Mouse (Mus musculus) adrenal gland (tissue): ENCODE data around the gene Neu4.
"Not testable (repeated sequence)": the region's sequence is repeated elsewhere in the genome, so short reads cannot be mapped to it uniquely, and the experiment has no call there.

ENCODE experiments used
- intact Hi-C: fragments of 180-260 bp; cut with DNase I; formaldehyde crosslinking; loops from one replicate; pipeline ENCODE4 v1.15.1; 2025
- long read RNA-seq, 2 experiments: library from polyadenylated mRNA; unstranded; transcript quantifications; one replicate each; pipeline ENCODE4 v2.0.0; 2020; ENCODE audit warnings: borderline replicate concordance in 1 of 2; ENCODE audit not compliant: insufficient replicate concordance in 1 of 2

The Neu4 gene
- long read RNA-seq, experiment 1: 0 reads
- long read RNA-seq, experiment 2: 0 reads

DNA sequence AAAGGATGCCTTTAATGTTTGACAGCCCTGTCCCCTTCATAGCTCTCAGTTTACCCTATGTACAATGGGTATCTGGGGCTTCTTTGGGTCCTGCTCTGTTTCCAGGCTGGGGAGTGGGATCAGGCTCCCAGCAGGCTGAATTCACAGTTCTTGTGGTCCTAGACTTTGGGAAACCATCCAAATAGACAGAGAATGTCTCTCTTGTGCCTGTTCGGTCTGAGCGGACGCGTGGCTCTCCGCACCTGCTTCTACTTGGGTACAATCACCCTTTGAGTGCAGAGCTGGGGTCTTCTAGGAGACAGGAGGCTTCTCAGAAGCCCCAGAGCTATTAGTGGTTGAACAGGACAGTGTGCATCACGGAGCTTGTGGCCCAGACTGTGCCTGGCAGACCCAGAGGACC lies at the start of gene Neu4:
TSS of gene Neu4 (plus strand) at position 301 of the 400 bp plus-strand sequence.
- intact Hi-C loops: no loop called here

DNA sequence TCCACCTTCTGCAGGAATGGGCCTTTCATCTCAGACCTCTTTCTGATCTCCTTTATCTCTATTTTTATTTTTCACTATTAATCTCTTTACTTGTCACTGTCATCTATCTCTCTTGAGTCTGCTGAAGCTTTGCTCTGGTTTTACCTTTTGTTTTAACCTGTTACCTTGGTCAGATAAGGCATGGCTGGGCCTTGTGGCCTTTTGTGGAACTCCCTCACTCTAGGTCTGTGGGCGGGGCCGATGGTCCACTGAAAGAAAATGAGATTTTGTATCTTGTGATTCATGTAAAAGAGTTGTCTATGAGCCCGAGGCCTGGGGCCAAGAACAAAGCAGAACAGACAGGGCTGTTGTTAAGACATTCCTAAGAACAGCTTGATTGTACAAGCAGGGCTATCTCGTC lies 49.5 kb upstream of the Neu4 start:
- intact Hi-C loops: not testable (repeated sequence)

- intact Hi-C loops: not testable (repeated sequence)
These were observed 44.5 kb upstream of the Neu4 start for GRCm38 (mm10) chr1:93975764-93976163.

DNA sequence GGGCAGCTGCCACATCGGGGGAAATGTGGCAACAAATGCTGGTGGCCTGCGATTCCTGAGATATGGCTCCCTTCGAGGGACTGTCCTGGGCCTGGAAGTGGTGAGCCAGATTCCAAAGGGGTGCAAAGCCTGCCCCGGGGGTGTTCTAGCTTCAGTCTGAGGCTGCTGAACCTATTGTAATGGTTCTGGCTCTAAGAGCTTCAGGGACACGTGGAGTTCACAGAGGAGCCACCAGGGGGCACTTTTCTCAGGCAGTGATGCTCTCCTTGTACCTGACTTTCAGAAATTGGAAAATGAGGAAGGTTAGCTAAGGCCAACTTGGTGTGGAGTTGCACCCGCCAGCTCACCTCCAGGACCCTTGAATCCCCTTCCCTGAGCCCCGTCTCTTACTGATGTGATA lies 42.0 kb upstream of the Neu4 start:
- intact Hi-C loops: not testable (repeated sequence)

DNA sequence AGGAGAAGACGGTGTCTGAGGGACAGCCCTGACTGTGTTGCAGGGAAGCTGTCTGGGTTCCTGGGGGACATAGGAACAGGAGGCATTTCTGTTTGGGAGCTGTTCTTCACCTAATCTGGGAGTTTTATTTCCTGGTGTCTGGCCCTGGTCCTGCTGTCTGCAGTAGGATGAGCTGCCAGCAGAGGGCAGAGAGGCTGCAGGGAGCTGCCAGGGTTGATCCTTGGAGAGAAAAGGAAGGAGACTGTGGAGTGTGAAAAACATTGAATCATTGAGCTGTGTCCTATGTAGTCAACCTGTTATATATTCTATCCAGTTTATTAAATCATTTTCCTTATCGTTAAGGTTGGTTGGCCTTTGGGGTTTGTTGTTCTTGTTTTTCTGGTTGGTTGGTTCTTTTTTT lies 39.3 kb upstream of the Neu4 start:
- intact Hi-C loops: not testable (repeated sequence)

DNA sequence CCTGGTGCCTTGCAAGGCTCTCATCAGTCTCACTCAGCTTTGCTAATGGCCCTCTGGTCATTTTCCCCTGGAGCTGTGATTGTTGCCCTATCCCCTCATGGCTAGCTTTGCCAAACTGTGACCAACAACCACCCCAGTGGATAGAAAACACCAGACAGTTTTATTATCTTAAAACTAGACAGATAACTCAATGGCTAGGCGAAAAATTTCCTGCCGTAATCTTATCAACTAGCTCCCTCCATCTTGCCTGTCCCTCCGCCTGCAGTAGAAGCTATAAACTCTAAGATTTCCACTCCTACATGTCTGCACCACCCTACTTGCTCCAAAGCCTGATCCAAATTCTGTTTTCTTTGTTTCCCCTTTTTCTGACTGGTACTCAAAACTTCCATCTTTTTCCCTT lies 34.1 kb upstream of the Neu4 start:
- intact Hi-C loops: no loop called here

GRCm38 (mm10) chr1:93988786-93989185 lies 31.5 kb upstream of the Neu4 start:
- intact Hi-C loops: no loop called here

- intact Hi-C loops: not testable (repeated sequence)
These were observed 30.0 kb upstream of the Neu4 start, which contains the start of gene Gal3st2c for GRCm38 (mm10) chr1:93990209-93990608. Gene Gal3st2c, plus strand, starts transcription at chr1:93990509.

DNA sequence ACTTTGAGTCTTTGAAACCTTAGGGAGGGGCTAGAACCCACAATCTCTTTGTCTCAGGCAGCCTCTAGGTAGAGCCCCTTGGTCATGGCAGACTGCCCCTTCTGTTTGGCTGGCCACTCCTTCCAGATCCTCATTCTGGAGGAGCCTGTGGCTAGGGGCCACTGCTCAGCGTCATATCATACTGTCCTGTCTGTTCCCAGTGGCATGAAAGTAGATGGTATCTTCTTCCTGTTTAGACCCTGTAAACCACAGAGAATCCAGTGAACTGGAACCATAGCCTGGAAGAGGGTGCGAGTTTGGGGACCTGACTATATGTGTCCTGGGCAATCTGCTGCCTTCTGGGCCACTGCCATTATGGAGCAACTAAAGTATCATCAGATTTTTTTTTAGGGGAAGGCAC lies 29.2 kb upstream of the Neu4 start:
- intact Hi-C loops: not testable (repeated sequence)

DNA sequence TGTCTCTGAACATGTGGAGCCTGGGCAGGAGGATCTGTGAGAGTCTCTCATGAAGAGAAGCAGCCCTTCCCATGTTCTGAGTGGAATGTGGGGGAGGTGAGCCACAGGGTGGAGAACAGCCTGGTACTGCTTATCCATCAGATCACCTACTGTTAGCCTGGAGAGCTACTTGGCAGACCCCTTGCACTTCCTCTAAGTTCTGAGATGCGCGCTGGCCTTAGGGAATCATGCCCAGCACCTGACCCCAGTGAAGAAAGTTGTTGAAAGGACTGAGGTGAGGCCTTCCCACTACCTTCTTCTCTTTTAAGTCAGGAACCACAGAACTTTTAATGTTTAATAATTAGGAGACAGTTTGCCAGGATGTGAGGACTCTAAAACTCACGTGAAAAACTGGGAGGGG lies 28.8 kb upstream of the Neu4 start:
- intact Hi-C loops: not testable (repeated sequence)

- intact Hi-C loops: no loop called here
These were observed 19.2 kb upstream of the Neu4 start for GRCm38 (mm10) chr1:94001023-94001422.

DNA sequence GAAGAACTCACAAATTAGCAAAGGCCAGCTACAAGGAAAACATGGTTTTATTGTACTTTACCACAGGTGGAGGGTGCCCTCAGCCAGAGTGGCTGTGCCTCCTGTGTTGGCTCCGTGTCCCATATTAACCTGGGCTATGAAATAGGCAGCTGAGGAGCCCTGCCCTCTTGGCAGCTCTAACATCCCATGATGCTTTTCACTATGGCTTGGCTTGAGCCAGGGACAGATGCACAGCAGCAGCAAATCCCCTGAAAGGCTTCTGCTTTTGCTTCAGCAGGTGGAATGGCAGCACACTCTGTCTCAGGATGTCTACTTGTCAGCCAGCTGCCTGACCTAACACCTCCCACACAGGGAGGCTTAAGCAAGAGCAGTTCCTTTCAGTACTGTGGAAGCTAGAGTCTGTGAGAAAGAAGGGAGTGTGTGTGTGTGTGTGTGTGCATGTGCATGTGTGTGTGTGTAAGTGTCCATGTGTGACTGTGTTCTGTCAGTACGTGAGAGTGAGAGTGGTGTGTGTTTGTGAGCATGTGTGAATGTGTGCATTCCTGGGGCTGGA lies 14.2 kb upstream of the Neu4 start:
- intact Hi-C loops: not testable (repeated sequence)

- intact Hi-C loops: not testable (repeated sequence)
These were observed 11.4 kb upstream of the Neu4 start for GRCm38 (mm10) chr1:94008826-94009225.

DNA sequence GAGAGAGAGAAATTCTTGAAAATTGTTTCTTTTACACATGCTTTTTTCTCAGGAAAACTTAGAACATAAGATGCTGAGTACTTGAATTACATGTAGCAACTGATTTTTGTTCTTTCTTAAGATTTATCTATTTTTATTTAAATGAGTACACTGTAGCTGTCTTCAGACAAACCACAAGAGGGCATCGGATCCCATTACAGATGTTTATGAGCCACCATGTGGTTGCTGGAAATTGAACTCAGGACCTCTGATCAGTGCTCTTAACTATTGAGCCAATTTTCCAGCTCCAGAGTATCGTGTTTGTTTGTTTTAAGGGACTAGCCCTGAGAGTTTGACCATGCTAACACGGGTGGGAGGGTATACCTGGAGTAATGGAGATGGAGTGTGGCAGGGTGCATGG lies 8.6 kb upstream of the Neu4 start:
- intact Hi-C loops: loop anchor here (2.0 kb wide), 1 partner anchor 69 kb away; no protein-coding TSS in a partner anchor

GRCm38 (mm10) chr1:94027506-94028108 lies 7.4 kb downstream of the Neu4 start:
- intact Hi-C loops: no loop called here

DNA sequence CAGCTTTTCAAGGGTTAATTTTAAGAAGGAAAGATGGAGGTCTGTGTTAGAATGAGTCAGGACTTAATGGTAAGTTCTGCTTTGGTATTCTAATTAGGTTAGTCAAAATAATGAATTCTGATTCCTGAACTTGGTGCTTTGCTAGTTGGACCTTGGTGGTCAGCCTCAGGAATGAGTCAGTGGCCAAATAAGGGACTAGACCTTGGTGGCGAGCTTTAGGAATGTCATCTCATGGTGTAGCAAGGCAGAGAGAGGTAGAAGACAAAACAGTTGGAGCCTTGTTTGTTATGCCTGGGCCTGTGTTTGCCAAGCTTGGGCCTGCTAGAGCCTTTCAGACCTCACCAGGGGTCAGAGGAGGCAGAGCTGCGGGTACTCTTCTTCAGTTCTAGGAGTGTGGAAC lies 8.5 kb downstream of the Neu4 start:
- intact Hi-C loops: no loop called here

DNA sequence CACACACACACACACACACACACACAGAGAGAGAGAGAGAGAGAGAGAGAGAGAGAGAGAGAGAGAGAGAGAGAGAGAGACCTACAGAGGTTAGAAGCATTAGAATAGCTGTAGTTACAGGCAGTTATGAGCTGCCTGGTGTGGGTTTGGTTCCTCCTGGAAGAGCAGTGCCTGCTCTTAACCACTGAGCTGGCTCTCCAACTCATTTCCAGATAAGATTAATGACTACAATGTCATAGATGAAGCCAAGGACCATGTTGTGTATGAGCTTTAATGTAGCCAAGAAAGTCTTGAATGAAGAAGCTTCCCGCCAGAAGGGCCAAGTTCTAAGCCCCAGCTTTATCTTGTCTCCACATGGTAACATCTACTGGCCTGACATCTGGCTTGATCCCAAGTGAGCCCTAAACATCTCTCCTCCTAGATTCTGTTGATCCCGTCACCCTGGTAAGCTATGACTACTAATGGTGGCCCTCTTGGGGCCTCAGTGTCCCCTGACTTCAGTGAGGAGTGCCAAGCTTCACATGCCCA lies 12.9 kb downstream of the Neu4 start:
- intact Hi-C loops: no loop called here

DNA sequence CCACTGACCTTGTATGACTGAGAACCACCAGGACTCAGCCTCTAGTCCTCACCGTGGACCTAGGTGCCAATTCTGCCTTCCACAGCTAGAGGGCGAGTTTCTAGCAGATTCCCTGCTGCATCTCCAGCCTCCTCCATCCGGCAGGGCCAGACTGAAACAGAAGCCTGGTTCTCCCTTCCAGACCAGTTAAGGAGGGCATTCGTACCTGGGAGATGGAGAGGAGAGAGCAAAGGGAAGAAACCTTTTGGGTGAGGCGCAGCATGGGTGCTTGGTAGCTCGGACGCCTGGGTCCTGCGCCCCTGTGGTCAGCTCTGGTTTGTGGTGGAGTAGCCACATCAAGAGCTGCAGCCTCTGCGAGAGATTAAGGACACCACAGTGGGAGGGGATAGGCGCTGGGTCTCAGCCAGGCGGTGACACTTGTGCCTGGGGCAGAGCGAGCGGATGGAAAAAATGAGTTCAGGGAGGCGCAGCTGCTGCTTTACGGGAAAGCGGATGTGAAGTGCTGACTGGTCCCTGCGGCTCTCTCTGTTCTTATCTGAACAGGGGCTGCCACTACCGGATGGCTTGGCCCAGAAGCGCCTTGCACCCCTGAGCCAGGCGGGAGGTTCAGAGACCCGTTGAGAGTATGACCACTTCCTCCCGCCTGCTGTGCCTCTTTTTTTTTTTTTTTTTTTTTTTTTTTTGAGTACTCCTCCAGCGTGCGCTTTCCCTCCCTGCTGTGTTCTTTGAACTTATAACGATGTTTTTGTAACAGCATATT lies 14.9 kb downstream of the Neu4 start:
- intact Hi-C loops: loop anchor here (2.0 kb wide), 1 partner anchor 44 kb away; no protein-coding TSS in a partner anchor

- intact Hi-C loops: no loop called here
These were observed 20.1 kb downstream of the Neu4 start for GRCm38 (mm10) chr1:94040391-94040790.

DNA sequence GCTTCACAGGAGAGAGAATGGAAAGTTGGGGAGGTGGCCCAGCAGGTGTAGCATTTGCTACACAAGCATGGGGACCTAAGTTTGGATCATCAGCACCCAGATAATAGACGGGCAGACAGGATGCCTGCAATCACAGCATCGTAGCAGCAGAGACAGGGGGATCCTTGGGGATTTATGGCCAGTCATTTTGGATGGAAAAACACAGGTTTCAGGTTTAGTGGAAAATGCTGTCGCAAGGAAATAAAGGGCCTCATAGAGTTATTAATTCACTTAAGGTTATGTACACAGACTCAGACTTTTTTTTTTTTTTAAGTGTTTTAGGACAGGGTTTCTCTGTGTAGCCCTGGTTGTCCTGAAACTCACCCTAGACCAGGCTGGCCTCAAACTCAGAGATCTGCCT lies 25.3 kb downstream of the Neu4 start:
- intact Hi-C loops: no loop called here

GRCm38 (mm10) chr1:94046544-94046943 lies 26.3 kb downstream of the Neu4 start:
- intact Hi-C loops: no loop called here

DNA sequence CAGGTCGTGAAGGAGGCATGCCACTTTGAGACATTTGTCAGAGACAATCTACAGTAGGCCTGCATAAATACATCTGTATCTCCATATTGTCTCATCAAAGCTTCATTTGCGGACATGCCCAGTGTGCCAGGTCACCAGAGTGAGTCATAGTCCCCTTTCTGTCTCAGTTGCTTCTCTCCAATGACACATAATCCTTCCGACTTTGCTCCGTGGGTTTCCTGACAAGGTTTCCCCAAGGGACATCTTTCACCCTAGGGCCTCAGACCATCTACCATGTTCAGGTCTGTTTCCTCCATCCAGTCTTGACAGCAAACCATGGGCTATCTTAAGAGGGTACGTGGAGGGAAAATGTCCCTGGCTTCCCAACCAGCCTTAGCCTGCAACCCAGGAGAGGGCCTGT lies 30.9 kb downstream of the Neu4 start:
- intact Hi-C loops: no loop called here
